Mouse (Mus musculus): ENCODE results near the gene Fam122c. TPM values are rescaled to one million over a fixed set of nuclear protein-coding genes. Genes with fewer than 3 reads are reported as not detected.

Gene Fam122c
- not detected in 2 replicates for polyA plus RNA-seq (2015; fragmentation: Nextera tagmentation; extraction: Ambion mirVana)

DNA sequence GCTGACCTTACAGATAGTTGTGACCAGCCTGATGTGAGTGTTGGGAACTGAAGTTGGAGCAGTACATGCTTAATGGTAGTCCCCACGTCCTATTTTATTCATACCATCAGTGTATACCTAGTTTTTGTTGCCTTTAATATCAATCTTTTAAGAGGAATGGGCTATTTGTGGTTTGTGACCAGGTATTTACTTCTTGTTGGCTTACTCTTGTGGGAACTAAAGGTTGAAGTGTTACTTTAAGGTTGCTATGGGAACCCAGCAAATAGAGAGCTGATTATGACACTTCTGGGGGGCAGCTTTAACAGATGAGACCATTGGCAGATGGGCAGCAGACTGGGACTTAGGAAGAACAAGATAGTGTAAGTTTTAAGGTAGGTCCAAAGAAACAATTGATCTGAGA is at the start of gene Fam122c:
TSS of gene Fam122c (plus strand) at position 301 of the 400 bp plus-strand sequence.
- Histone ChIP-seq H3K27ac (ENCODE audit: low read depth, low read length) (no peak within 1 kb of the TSS), H3K4me3 (ENCODE audit: low read length) (no peak within 1 kb of the TSS), H3K9me3 (ENCODE audit: control insufficient read depth, low read length) (no peaks in the 10 kb centered on the region), H3K9ac (ENCODE audit: low read depth, low read length) (no peak within 1 kb of the TSS), H3K4me2 (ENCODE audit: low read length) (no peak within 1 kb of the TSS), H3K27me3 (replicated peaks; ENCODE audit: control insufficient read depth, insufficient read depth, low read length) (no peaks in the 10 kb centered on the region), H3K4me1 (ENCODE audit: control insufficient read depth, insufficient read depth, low read depth, low read length) (peaks cover 4% of the 10 kb centered on the region; the same call in 1 of the 2 replicates), H3K36me3 (ENCODE audit: control insufficient read depth, insufficient read depth, low read length) (no peaks in the 10 kb centered on the region)
- WGBS: 64% methylated on average over 1 of the region's 1 CpGs
- ATAC-seq: no peak

DNA sequence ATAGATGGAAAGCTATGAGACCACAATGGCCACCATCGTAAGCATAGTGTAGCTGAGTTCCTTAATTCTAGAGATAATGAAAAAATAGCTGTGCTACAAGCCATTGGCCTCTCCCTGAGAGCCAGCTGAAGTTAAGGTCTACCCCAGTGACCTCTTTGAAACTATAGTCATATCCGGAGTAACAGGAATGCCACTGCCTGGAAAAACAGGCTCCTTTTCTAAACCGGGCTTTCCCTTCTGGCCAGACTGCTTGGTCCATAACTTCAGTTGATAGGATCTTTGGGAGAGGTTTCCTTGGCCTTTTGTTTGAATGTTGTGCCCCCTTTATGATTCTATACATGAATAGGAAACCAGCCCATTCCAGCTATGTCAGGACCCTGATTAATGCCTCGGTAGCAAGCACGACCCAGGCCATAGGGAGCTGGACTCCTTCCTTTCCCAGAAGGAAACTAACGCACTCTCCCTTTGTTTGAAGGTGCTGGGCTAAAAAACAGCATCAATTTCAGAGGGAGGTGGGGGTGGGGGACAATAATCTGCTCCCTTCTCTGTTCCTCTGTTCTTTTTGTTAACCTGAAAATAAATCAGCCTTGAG is 48.8 kb upstream of the Fam122c start:
- Histone ChIP-seq H3K4me3 (ENCODE audit: low read length) (no peak overlapping the region), H3K27me3 (replicated peaks; ENCODE audit: control insufficient read depth, insufficient read depth, low read length) (no peaks in the 10 kb centered on the region), H3K36me3 (ENCODE audit: control insufficient read depth, insufficient read depth, low read length) (no peaks in the 10 kb centered on the region), H3K4me1 (ENCODE audit: control insufficient read depth, insufficient read depth, low read depth, low read length) (no peaks in the 10 kb centered on the region), H3K4me2 (ENCODE audit: low read length) (no peak overlapping the region), H3K27ac (ENCODE audit: low read depth, low read length) (no peak overlapping the region), H3K9ac (ENCODE audit: low read depth, low read length) (no peak overlapping the region), H3K9me3 (ENCODE audit: control insufficient read depth, low read length) (no peaks in the 10 kb centered on the region)
- WGBS: 48% methylated on average over 6 of the region's 6 CpGs
- ATAC-seq: no peak

DNA sequence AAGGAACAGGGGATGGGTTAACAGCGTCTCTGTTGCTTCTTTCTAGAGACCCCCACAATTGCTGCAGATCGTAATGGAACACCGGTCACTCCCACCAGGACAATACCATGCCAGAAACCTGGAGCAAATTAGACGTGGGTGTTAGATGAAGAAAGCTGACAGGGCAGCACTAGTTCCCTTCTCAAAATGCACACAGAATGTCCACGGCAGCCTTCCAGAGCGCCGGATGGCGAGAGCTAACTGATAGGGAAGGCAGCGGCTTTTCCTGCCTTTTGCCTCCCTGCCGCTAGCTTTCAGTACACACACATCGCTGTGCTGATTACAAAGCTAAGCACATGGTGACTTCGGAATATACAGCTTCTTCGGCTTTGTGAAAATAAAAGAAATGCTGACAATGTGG is 41.3 kb upstream of the Fam122c start:
- no peaks in the 10 kb centered on the region for H3K9me3 ChIP-seq (ENCODE audit: control insufficient read depth, low read length)
- no peak overlapping the region for H3K27ac ChIP-seq (ENCODE audit: low read depth, low read length)
- H3K4me1 ChIP-seq (ENCODE audit: control insufficient read depth, insufficient read depth, low read depth, low read length): no peaks in the 10 kb centered on the region
- peak; percentile 56 for ATAC-seq
- H3K4me2 ChIP-seq (ENCODE audit: low read length): peak overlapping the region; percentile 57
- no peaks in the 10 kb centered on the region for H3K36me3 ChIP-seq (ENCODE audit: control insufficient read depth, insufficient read depth, low read length)
- H3K9ac ChIP-seq (ENCODE audit: low read depth, low read length): peak overlapping the region; percentile 47; the same call in 1 of the 2 replicates
- 23% methylated on average over 13 of the region's 13 CpGs for WGBS
- H3K27me3 ChIP-seq (replicated peaks; ENCODE audit: control insufficient read depth, insufficient read depth, low read length): no peaks in the 10 kb centered on the region
- peak overlapping the region; percentile 32 for H3K4me3 ChIP-seq (ENCODE audit: low read length)

DNA sequence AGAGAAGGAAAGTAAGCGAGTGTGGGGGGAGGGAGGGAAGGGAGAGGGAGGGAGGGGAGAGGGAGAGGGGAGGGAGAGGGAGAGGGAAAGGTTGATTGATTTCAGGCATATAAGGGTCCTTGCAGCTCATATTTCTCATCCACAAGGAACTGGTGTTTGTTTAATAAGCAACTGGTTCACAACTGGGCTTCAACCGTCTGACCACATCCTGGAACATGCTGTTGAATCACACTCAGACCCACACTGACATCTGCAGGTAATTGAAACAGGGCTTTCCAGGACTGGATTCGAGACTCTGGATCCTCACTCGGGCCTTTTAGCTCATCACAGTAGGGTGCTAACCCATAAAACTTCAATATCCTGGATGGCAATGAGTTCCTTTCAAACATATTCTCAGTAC is 39.5 kb upstream of the Fam122c start:
- Histone ChIP-seq H3K4me3 (ENCODE audit: low read length) (no peak overlapping the region), H3K27me3 (replicated peaks; ENCODE audit: control insufficient read depth, insufficient read depth, low read length) (no peaks in the 10 kb centered on the region), H3K27ac (ENCODE audit: low read depth, low read length) (no peak overlapping the region), H3K4me2 (ENCODE audit: low read length) (no peak overlapping the region), H3K9ac (ENCODE audit: low read depth, low read length) (no peak overlapping the region), H3K9me3 (ENCODE audit: control insufficient read depth, low read length) (no peaks in the 10 kb centered on the region), H3K4me1 (ENCODE audit: control insufficient read depth, insufficient read depth, low read depth, low read length) (no peaks in the 10 kb centered on the region), H3K36me3 (ENCODE audit: control insufficient read depth, insufficient read depth, low read length) (no peaks in the 10 kb centered on the region)
- ATAC-seq: no peak
- WGBS: 47% methylated on average over 4 of the region's 4 CpGs

DNA sequence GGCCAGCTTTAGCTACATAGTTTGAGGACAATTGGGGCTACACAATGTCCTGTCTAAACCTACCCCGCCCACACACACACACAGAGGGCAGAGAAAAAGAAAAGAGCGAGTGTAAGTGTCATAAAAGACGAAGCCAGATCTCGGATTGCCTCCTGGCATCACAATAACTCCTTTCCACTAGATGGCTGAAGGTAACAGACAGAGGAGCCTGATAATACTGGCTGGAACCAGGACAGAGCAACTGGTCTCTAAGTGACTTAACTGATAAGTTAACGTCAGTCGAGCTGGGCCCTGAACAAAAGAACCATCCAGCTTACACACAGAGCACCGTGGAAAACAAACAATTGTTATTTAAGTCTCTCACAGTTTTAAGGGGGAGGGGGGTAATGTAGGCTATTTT is 36.8 kb upstream of the Fam122c start:
- ATAC-seq: no peak
- Histone ChIP-seq H3K4me3 (ENCODE audit: low read length) (no peak overlapping the region), H3K36me3 (ENCODE audit: control insufficient read depth, insufficient read depth, low read length) (no peaks in the 10 kb centered on the region), H3K4me2 (ENCODE audit: low read length) (no peak overlapping the region), H3K27me3 (replicated peaks; ENCODE audit: control insufficient read depth, insufficient read depth, low read length) (no peaks in the 10 kb centered on the region), H3K9ac (ENCODE audit: low read depth, low read length) (no peak overlapping the region), H3K27ac (ENCODE audit: low read depth, low read length) (no peak overlapping the region), H3K9me3 (ENCODE audit: control insufficient read depth, low read length) (no peaks in the 10 kb centered on the region), H3K4me1 (ENCODE audit: control insufficient read depth, insufficient read depth, low read depth, low read length) (no peaks in the 10 kb centered on the region)
- 52% methylated on average over 7 of the region's 7 CpGs for WGBS

DNA sequence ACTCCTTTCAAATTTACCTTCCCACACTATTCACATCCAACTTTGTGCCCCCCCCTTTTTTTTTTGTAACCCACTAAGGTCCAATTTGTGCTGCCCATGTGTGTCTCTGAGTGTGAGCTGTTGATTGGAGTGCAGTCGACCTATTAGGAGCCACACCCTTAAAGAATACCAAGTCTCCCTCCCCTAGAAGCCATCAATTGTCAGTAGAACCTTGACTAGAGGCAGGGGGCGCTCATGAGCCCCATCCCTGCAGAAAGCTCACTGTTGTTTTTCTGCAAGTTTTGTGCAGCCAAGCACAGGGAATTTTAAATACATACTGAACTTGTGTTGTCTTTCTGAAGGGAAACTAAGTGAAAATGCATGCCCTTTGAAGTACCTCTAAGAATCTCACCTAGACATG is 35.3 kb upstream of the Fam122c start:
- no peak overlapping the region for H3K4me2 ChIP-seq (ENCODE audit: low read length)
- no peak for ATAC-seq
- H3K9ac ChIP-seq (ENCODE audit: low read depth, low read length): no peak overlapping the region
- no peak overlapping the region for H3K27ac ChIP-seq (ENCODE audit: low read depth, low read length)
- H3K27me3 ChIP-seq (replicated peaks; ENCODE audit: control insufficient read depth, insufficient read depth, low read length): no peaks in the 10 kb centered on the region
- no peaks in the 10 kb centered on the region for H3K4me1 ChIP-seq (ENCODE audit: control insufficient read depth, insufficient read depth, low read depth, low read length)
- H3K36me3 ChIP-seq (ENCODE audit: control insufficient read depth, insufficient read depth, low read length): no peaks in the 10 kb centered on the region
- no peak overlapping the region for H3K4me3 ChIP-seq (ENCODE audit: low read length)
- no peaks in the 10 kb centered on the region for H3K9me3 ChIP-seq (ENCODE audit: control insufficient read depth, low read length)
- WGBS: 19% methylated on average over 2 of the region's 2 CpGs

DNA sequence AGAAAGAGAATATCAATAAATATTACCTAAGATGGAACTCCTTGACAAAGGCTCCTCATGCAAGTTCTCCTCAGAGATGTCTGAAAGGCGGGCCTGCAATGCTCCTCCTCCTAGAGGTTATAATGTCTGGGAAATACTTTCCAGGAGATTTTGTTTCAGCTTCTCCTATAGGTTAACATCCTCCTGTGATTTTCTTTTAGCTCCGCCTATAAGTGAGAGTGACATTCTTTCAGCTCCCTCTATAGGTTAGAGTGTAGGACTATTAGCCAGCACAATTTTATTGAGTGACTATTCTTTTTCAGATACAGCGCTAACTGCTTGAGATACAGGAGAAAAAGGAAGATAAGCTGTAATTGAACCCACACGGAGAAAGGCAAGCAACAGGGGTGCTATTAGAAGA is 33.2 kb upstream of the Fam122c start, which contains the start of gene Plac1:
TSS of gene Plac1 (minus strand) at position 101 of the 400 bp plus-strand sequence.
- no peak for ATAC-seq
- no peaks in the 10 kb centered on the region for H3K9me3 ChIP-seq (ENCODE audit: control insufficient read depth, low read length)

DNA sequence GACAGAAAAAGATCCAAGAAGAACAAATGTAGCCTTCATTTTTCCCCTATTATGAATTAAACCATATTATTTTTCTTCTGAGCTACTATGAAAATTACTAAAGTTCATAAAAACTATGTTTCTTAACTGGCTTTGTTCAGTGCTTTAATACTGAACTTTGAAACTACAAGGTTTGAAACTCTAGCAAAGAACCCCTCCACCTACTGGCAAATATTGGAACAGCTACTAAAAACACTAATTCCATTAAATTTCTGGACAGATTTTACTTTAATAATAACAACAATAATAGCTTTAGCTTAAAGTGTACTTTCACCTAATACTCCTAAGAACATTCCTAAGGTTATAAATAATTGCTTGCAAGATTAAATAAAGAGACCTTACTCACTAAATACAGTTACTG is 18.0 kb upstream of the Fam122c start:
- H3K27ac ChIP-seq (ENCODE audit: low read depth, low read length): no peak overlapping the region
- H3K27me3 ChIP-seq (replicated peaks; ENCODE audit: control insufficient read depth, insufficient read depth, low read length): no peaks in the 10 kb centered on the region
- ATAC-seq: no peak
- no peak overlapping the region for H3K4me2 ChIP-seq (ENCODE audit: low read length)
- H3K9ac ChIP-seq (ENCODE audit: low read depth, low read length): no peak overlapping the region
- no peaks in the 10 kb centered on the region for H3K9me3 ChIP-seq (ENCODE audit: control insufficient read depth, low read length)
- no peaks in the 10 kb centered on the region for H3K36me3 ChIP-seq (ENCODE audit: control insufficient read depth, insufficient read depth, low read length)
- no peak overlapping the region for H3K4me3 ChIP-seq (ENCODE audit: low read length)
- no peaks in the 10 kb centered on the region for H3K4me1 ChIP-seq (ENCODE audit: control insufficient read depth, insufficient read depth, low read depth, low read length)

More for the DNA sequence above, 33.2 kb upstream of the Fam122c start, which contains the start of gene Plac1:
- 65% methylated on average over 4 of the region's 4 CpGs for WGBS
- Histone ChIP-seq H3K9ac (ENCODE audit: low read depth, low read length) (no peak within 1 kb of the TSS), H3K27me3 (replicated peaks; ENCODE audit: control insufficient read depth, insufficient read depth, low read length) (no peaks in the 10 kb centered on the region), H3K4me2 (ENCODE audit: low read length) (no peak within 1 kb of the TSS), H3K27ac (ENCODE audit: low read depth, low read length) (no peak within 1 kb of the TSS), H3K36me3 (ENCODE audit: control insufficient read depth, insufficient read depth, low read length) (no peaks in the 10 kb centered on the region), H3K4me3 (ENCODE audit: low read length) (no peak within 1 kb of the TSS), H3K4me1 (ENCODE audit: control insufficient read depth, insufficient read depth, low read depth, low read length) (no peaks in the 10 kb centered on the region)

DNA sequence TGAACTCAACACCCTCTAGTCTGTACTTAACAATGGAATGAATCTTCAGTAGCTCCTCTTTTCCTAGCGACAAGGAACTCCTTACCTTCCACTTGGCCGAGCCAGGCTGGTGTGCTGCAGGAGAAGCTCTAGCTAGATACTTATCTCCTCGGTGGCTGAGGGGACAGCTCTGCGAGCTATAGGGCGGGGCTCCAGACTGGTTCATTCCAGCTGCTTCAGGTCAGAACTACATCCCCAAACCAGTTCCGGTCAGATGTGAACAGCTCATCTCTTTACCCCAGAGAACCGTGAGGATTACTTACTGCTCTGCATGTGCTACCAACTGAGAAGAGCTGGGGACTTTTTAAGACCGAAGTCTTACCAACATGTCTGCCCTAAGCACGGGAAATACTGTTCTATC is 7.0 kb upstream of the Fam122c start:
- Histone ChIP-seq H3K4me2 (ENCODE audit: low read length) (no peak overlapping the region), H3K4me3 (ENCODE audit: low read length) (no peak overlapping the region), H3K36me3 (ENCODE audit: control insufficient read depth, insufficient read depth, low read length) (no peaks in the 10 kb centered on the region), H3K9ac (ENCODE audit: low read depth, low read length) (no peak overlapping the region), H3K27ac (ENCODE audit: low read depth, low read length) (no peak overlapping the region), H3K4me1 (ENCODE audit: control insufficient read depth, insufficient read depth, low read depth, low read length) (peaks cover 4% of the 10 kb centered on the region; the same call in 1 of the 2 replicates), H3K27me3 (replicated peaks; ENCODE audit: control insufficient read depth, insufficient read depth, low read length) (no peaks in the 10 kb centered on the region), H3K9me3 (ENCODE audit: control insufficient read depth, low read length) (no peaks in the 10 kb centered on the region)
- ATAC-seq: no peak
- WGBS: 83% methylated on average over 9 of the region's 9 CpGs
